Mouse (Mus musculus) intestine, postnatal 0 days (tissue): ENCODE measurements around the gene Zbtb20. TPM values are rescaled to one million over a fixed set of nuclear protein-coding genes. Genes with fewer than 3 reads are reported as not detected.

Source experiments
- ATAC-seq: fragments of 200-750 bp; cut with Nextera tagmentation; 2 replicates; pipeline ENCODE4 v1.8.0; 2017; ENCODE audit warnings: mild to moderate bottlenecking, moderate TSS enrichment, moderate library complexity
- H3K27ac ChIP-seq: fragments of 300-500 bp; sonication (generic); 2 replicates; pipeline ENCODE4 v1.5.1; 2014; ENCODE audit warnings: mild to moderate bottlenecking, low read depth, low read length, moderate library complexity
- H3K27me3 ChIP-seq: fragments of 300-500 bp; sonication (generic); replicated peaks from 2 replicates; pipeline ENCODE4 v1.6.1; 2014; ENCODE audit warnings: low read length, mixed read lengths; ENCODE audit not compliant: control insufficient read depth, insufficient read depth
- H3K36me3 ChIP-seq: fragments of 300-500 bp; sonication (generic); 2 replicates; pipeline ENCODE4 v1.6.1; 2014; ENCODE audit warnings: mild to moderate bottlenecking, moderate library complexity; ENCODE audit not compliant: control insufficient read depth, insufficient read depth
- H3K4me1 ChIP-seq: fragments of 300-500 bp; sonication (generic); replicated peaks from 2 replicates; pipeline ENCODE4 v1.6.1; 2014; ENCODE audit warnings: antibody characterized with exemption, low read length, mixed read lengths; ENCODE audit not compliant: control insufficient read depth, insufficient read depth
- H3K4me2 ChIP-seq: fragments of 300-500 bp; sonication (generic); replicated peaks from 2 replicates; pipeline ENCODE4 v1.6.1; 2014; ENCODE audit warnings: low read depth, mild to moderate bottlenecking, moderate library complexity
- H3K4me3 ChIP-seq: fragments of 300-500 bp; sonication (generic); 2 replicates; pipeline ENCODE4 v1.5.1; 2014; ENCODE audit warnings: low read depth, low read length
- H3K9ac ChIP-seq: fragments of 300-500 bp; sonication (generic); 2 replicates; pipeline ENCODE4 v1.6.1; 2014; ENCODE audit warnings: mild to moderate bottlenecking, low read depth, low read length
- H3K9me3 ChIP-seq: fragments of 300-500 bp; sonication (generic); 2 replicates; pipeline ENCODE4 v1.6.1; 2016; ENCODE audit warnings: mixed run types; ENCODE audit not compliant: control insufficient read depth
- CTCF ChIP-seq: sonication (generic); IDR thresholded peaks from 2 replicates; pipeline ENCODE4 v1.5.1; 2016; ENCODE audit warnings: low read depth, mild to moderate bottlenecking, control low read depth, antibody characterized with exemption, moderate library complexity
- whole genome bisulfite sequencing: fragments of 180-500 bp; shearing (Covaris S2); extraction: QIAGEN DNeasy Blood & Tissue Kit; methylation state at CpG from one replicate; pipeline ENCODE4 v1.1.7; 2014; 5-methylcytosine and 5-hydroxymethylcytosine counted together
- polyA plus RNA-seq: library from polyadenylated mRNA; unstranded; fragments of >200 nt; fragmentation: Nextera tagmentation; extraction: Ambion mirVana; gene quantifications from 2 replicates; pipeline ENCODE4 v1.2.1, GENCODE M21; 2015

Zbtb20 gene
- polyA plus RNA-seq, 1 experiment from 2014 or later, result 10.6 TPM

- Histone ChIP-seq H3K27me3 (no peaks in the 10 kb centered on the region), H3K4me1 (no peaks in the 10 kb centered on the region), H3K27ac (no peak overlapping the region), H3K9me3 (no peaks in the 10 kb centered on the region), H3K4me2 (no peak overlapping the region), H3K36me3 (no peaks in the 10 kb centered on the region), H3K4me3 (no peak overlapping the region), H3K9ac (no peak overlapping the region)
- TF ChIP-seq CTCF, result no peak
- ATAC-seq, result no peak
- 83% methylated on average over 8 of the region's 8 CpGs for WGBS
Measured at GRCm38 (mm10) chr16:43457814-43458213, 582.1 kb downstream of the Zbtb20 start.

GRCm38 (mm10) chr16:43458726-43459223, 583.1 kb downstream of the Zbtb20 start:
- Histone ChIP-seq H3K4me1 (no peaks in the 10 kb centered on the region), H3K9me3 (no peaks in the 10 kb centered on the region), H3K4me3 (no peak overlapping the region), H3K27ac (no peak overlapping the region), H3K27me3 (no peaks in the 10 kb centered on the region), H3K9ac (no peak overlapping the region), H3K36me3 (no peaks in the 10 kb centered on the region), H3K4me2 (no peak overlapping the region)
- TF ChIP-seq CTCF, result no peak
- 69% methylated on average over 7 of the region's 7 CpGs for WGBS
- no peak for ATAC-seq

- no peak overlapping the region for H3K4me2 ChIP-seq
- no peak overlapping the region for H3K27ac ChIP-seq
- ATAC-seq, result no peak
- no peaks in the 10 kb centered on the region for H3K36me3 ChIP-seq
- H3K4me1 ChIP-seq, result no peaks in the 10 kb centered on the region
- no peaks in the 10 kb centered on the region for H3K27me3 ChIP-seq
- 88% methylated on average over 3 of the region's 3 CpGs for WGBS
- H3K9ac ChIP-seq, result no peak overlapping the region
- no peak for TF ChIP-seq CTCF
- H3K9me3 ChIP-seq, result no peaks in the 10 kb centered on the region
- no peak overlapping the region for H3K4me3 ChIP-seq
Measured at GRCm38 (mm10) chr16:43461745-43462378, 586.2 kb downstream of the Zbtb20 start.

GRCm38 (mm10) chr16:43462470-43463455, 587.1 kb downstream of the Zbtb20 start:
- no peak overlapping the region for H3K4me3 ChIP-seq
- WGBS, result 65% methylated on average over 11 of the region's 11 CpGs
- H3K9ac ChIP-seq, result no peak overlapping the region
- no peaks in the 10 kb centered on the region for H3K4me1 ChIP-seq
- no peak for TF ChIP-seq CTCF
- H3K4me2 ChIP-seq, result no peak overlapping the region
- ATAC-seq, result no peak
- H3K36me3 ChIP-seq, result no peaks in the 10 kb centered on the region
- H3K27ac ChIP-seq, result no peak overlapping the region
- H3K27me3 ChIP-seq, result no peaks in the 10 kb centered on the region
- no peaks in the 10 kb centered on the region for H3K9me3 ChIP-seq

GRCm38 (mm10) chr16:43463684-43464475, 588.2 kb downstream of the Zbtb20 start:
- no peak for TF ChIP-seq CTCF
- Histone ChIP-seq H3K9ac (no peak overlapping the region), H3K4me1 (no peaks in the 10 kb centered on the region), H3K27me3 (no peaks in the 10 kb centered on the region), H3K4me3 (no peak overlapping the region), H3K36me3 (no peaks in the 10 kb centered on the region), H3K9me3 (no peaks in the 10 kb centered on the region), H3K27ac (no peak overlapping the region), H3K4me2 (no peak overlapping the region)
- WGBS, result 81% methylated on average over 13 of the region's 13 CpGs
- ATAC-seq, result no peak
